Mouse (Mus musculus) myocyte (in vitro differentiated cells): Measurements from ENCODE around the gene Cmas. TPM values are rescaled to one million over a fixed set of nuclear protein-coding genes. Genes with fewer than 3 reads are reported as not detected.

Experiments
- H3K27me3 ChIP-seq: one replicate; pipeline ENCODE4 v1.6.1; 2011; ENCODE audit not compliant: control insufficient read depth, insufficient read depth, insufficient read length
- H3K36me3 ChIP-seq: one replicate; pipeline ENCODE4 v1.6.1; 2011; ENCODE audit not compliant: control insufficient read depth, insufficient read depth
- H3K4me2 ChIP-seq: one replicate; pipeline ENCODE4 v1.6.1; 2011; ENCODE audit warnings: low read depth, control low read depth
- H3K4me3 ChIP-seq: one replicate; pipeline ENCODE4 v1.5.1; 2011; ENCODE audit warnings: mild to moderate bottlenecking, control low read depth, moderate library complexity
- H3K79me2 ChIP-seq: one replicate; pipeline ENCODE4 v1.6.1; 2011; ENCODE audit not compliant: control insufficient read depth, insufficient read depth
- H3ac ChIP-seq: one replicate; pipeline ENCODE4 v1.6.1; 2011; ENCODE audit not compliant: control insufficient read depth, insufficient read length
- CEBPB ChIP-seq: IDR thresholded peaks from 2 replicates; pipeline ENCODE4 v1.6.1; 2011; ENCODE audit warnings: mild to moderate bottlenecking, moderate library complexity; ENCODE audit not compliant: poor library complexity, insufficient read depth, severe bottlenecking
- E2F4 ChIP-seq: IDR thresholded peaks from one replicate; pipeline ENCODE4 v1.6.1; 2011; ENCODE audit warnings: mild to moderate bottlenecking, control low read depth, moderate library complexity; ENCODE audit not compliant: insufficient read depth
- MAX ChIP-seq: IDR thresholded peaks from one replicate; pipeline ENCODE4 v1.6.1; 2011; ENCODE audit warnings: low read depth, mild to moderate bottlenecking, control low read depth
- MYOD1 ChIP-seq, 3 experiments: IDR thresholded peaks; one replicate each; pipeline ENCODE4 v1.6.1; 2011; ENCODE audit warnings: control low read depth in 2 of 3, low read depth in 2 of 3, mild to moderate bottlenecking in 2 of 3, moderate library complexity in 1 of 3; ENCODE audit not compliant: insufficient read length in 2 of 3, control insufficient read depth in 1 of 3
- MYOG ChIP-seq, 3 experiments: IDR thresholded peaks; one replicate each; pipeline ENCODE4 v1.6.1; 2011; ENCODE audit warnings: control low read depth in 2 of 3, low read depth in 2 of 3, mild to moderate bottlenecking in 2 of 3; ENCODE audit not compliant: insufficient read length in 2 of 3, control insufficient read depth in 1 of 3, insufficient read depth in 1 of 3
- POLR2A ChIP-seq: IDR thresholded peaks from one replicate; pipeline ENCODE4 v1.6.1; 2011; ENCODE audit warnings: low read depth, mild to moderate bottlenecking, control low read depth, moderate library complexity; ENCODE audit not compliant: insufficient read length
- POLR2AphosphoS2 ChIP-seq: IDR thresholded peaks from one replicate; pipeline ENCODE4 v1.6.1; 2011; ENCODE audit warnings: low read depth, control low read depth; ENCODE audit not compliant: insufficient read length
- REST ChIP-seq: IDR thresholded peaks from one replicate; pipeline ENCODE4 v1.6.1; 2011; ENCODE audit warnings: mild to moderate bottlenecking, control low read depth, moderate library complexity; ENCODE audit not compliant: insufficient read depth, insufficient read length
- SRF ChIP-seq: IDR thresholded peaks from one replicate; pipeline ENCODE4 v1.6.1; 2011; ENCODE audit warnings: low read depth; ENCODE audit not compliant: control insufficient read depth, insufficient read length
- TCF12 ChIP-seq: IDR thresholded peaks from one replicate; pipeline ENCODE4 v1.6.1; 2011; ENCODE audit warnings: mild to moderate bottlenecking, control low read depth; ENCODE audit not compliant: poor library complexity, insufficient read depth, severe bottlenecking
- TCF3 ChIP-seq: IDR thresholded peaks from one replicate; pipeline ENCODE4 v1.6.1; 2011; ENCODE audit warnings: low read depth, control low read depth; ENCODE audit not compliant: insufficient read length
- USF1 ChIP-seq: IDR thresholded peaks from one replicate; pipeline ENCODE4 v1.6.1; 2011; ENCODE audit warnings: low read depth, mild to moderate bottlenecking, control low read depth, moderate library complexity
- polyA plus RNA-seq: library from polyadenylated mRNA; unstranded; fragments of >200 nt; fragmentation: generic; extraction: Trizol; gene quantifications from one replicate; pipeline ENCODE4 v1.2.1, GENCODE M21; 2012; ENCODE audit warnings: missing spikeins

Cmas gene
- polyA plus RNA-seq, 1 experiment: 27.8 TPM

DNA sequence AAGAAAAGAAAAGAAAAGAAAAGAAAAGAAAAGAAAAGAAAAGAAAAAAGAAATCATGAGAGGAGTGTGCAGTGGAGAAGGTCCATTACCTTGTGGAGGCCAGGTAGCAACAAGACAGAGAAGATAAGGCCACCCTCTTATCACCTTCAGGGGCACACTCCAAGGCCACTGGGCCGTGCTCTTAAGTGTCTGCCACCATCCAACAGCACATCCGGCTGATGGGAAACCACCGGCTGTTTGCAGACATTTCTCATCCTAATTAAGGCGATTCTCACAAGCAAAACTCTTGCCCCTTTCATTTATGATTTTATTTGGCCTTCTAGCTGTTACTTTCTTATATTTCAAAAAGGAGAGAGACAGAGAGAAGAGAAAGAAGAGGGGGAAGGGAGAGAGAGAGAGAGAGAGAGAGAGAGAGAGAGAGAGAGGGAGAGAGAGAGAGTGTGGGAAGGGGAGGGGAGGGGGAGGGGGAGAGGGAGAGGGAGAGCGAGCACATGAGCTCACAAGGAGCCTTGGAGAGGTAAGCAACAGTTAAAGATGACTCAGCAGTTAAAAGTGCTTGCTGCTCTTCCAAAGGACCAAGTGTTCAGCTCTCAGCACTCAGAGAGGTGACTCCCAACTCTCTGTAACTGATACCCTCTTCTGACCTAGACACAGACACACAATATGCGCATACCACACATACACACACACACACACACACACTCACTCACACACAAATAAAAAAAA is 53.0 kb downstream of the Cmas start:
- Histone ChIP-seq H3K4me2 (peak overlapping the region; percentile 24), H3K79me2 (no peaks in the 10 kb centered on the region), H3K4me3 (no peak overlapping the region), H3K27me3 (no peaks in the 10 kb centered on the region), H3K36me3 (no peaks in the 10 kb centered on the region), H3ac (no peak overlapping the region)
- TF ChIP-seq E2F4 (no peak), POLR2A (no peak), REST (no peak), SRF (no peak), TCF12 (no peak), MAX (no peak), USF1 (no peak)

DNA sequence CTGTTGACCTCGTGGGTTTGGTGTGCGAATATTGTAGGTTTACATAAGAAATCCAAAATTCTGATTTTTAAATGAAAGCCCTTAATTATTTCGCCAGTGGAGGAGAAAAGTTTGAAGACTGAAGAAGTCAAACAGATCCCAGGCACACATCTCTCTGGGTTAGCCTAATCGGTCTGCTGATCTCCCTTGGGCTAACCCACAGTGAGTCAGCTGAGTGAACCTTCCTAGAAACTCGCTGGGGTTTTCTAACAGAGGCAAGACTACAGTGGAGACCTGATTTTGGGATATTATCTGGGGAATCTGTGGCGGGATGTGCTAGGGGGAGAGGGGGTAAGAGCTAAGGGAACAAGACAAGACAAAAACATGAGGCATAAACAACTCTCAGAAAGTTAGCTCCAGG is 53.8 kb downstream of the Cmas start:
- H3K4me3 ChIP-seq: no peak overlapping the region
- H3K79me2 ChIP-seq: no peaks in the 10 kb centered on the region
- no peak for TF ChIP-seq E2F4
- TF ChIP-seq POLR2AphosphoS2: no peak
- TF ChIP-seq SRF: no peak
- no peak for TF ChIP-seq MYOD1 (IDR thresholded peaks at IDR 0.05; ENCODE audit: control insufficient read depth in 1 of 3, insufficient read length in 2 of 3, low read depth in 2 of 3)
- no peak for TF ChIP-seq CEBPB
- no peak for TF ChIP-seq MYOG (IDR thresholded peaks at IDR 0.05; ENCODE audit: control insufficient read depth in 1 of 3, insufficient read depth in 1 of 3, insufficient read length in 2 of 3, low read depth in 2 of 3)
- no peak for TF ChIP-seq MAX
- TF ChIP-seq USF1: no peak
- TF ChIP-seq REST: no peak
- TF ChIP-seq TCF3: no peak
- no peak for TF ChIP-seq TCF12
- no peak for TF ChIP-seq POLR2A
- no peak overlapping the region for H3ac ChIP-seq
- no peaks in the 10 kb centered on the region for H3K27me3 ChIP-seq
- H3K36me3 ChIP-seq: no peaks in the 10 kb centered on the region
- peak overlapping the region; percentile 24 for H3K4me2 ChIP-seq

DNA sequence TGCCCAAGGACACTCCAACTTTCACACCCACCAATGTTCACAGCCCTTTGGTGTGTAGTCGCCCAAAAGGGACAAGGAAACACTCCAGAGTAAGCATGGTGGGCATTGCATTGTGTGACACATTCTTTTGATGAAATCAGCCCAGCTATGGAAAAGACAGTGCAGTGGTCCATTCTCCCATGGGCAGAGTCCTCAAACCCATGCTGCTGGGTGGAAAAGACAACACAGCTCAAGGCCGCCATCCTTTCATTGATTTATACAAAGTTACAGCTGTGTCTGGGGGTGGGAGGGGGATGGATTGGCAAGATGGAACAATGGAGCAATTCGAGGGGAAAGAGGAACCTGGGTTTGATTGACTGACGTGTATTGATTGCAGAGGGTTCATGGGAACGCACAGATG is 56.5 kb downstream of the Cmas start:
- H3K4me2 ChIP-seq: no peak overlapping the region
- no peaks in the 10 kb centered on the region for H3K79me2 ChIP-seq
- H3K4me3 ChIP-seq: no peak overlapping the region
- no peak overlapping the region for H3ac ChIP-seq
- no peaks in the 10 kb centered on the region for H3K27me3 ChIP-seq
- TF ChIP-seq MYOG (IDR thresholded peaks at IDR 0.05; ENCODE audit: control insufficient read depth in 1 of 3, insufficient read depth in 1 of 3, insufficient read length in 2 of 3, low read depth in 2 of 3): no peak
- TF ChIP-seq SRF: no peak
- no peak for TF ChIP-seq TCF12
- TF ChIP-seq USF1: no peak
- TF ChIP-seq POLR2AphosphoS2: no peak
- no peak for TF ChIP-seq MAX
- TF ChIP-seq MYOD1 (IDR thresholded peaks at IDR 0.05; ENCODE audit: control insufficient read depth in 1 of 3, insufficient read length in 2 of 3, low read depth in 2 of 3): no peak
- TF ChIP-seq E2F4: no peak
- no peak for TF ChIP-seq CEBPB
- TF ChIP-seq TCF3: no peak
- no peak for TF ChIP-seq REST
- TF ChIP-seq POLR2A: no peak
- H3K36me3 ChIP-seq: no peaks in the 10 kb centered on the region

DNA sequence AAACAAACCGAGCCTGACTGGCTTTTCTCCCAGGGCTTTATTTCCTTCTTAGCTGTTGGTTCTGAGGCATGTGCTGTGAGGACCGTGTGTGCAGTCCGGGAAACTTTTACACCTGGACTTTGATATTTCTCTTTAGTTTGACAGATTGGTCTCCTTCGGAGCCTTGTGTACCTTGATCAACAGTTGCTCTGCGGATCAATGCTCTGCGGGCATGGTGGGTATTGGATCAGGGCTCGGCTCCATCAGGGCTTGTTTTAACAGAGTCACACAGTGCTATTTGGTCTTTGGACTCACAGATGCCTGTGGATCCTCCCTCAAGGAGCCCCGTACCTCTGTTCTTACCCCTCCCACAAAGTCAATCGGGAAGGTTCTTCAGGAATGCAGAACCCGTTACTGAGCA is 57.5 kb downstream of the Cmas start:
- H3K36me3 ChIP-seq: no peaks in the 10 kb centered on the region
- TF ChIP-seq SRF (no peak), TCF12 (no peak), REST (no peak), POLR2AphosphoS2 (no peak), E2F4 (no peak), MAX (no peak), MYOG (IDR thresholded peaks at IDR 0.05; ENCODE audit: control insufficient read depth in 1 of 3, insufficient read depth in 1 of 3, insufficient read length in 2 of 3, low read depth in 2 of 3) (no peak), CEBPB (no peak), POLR2A (no peak), USF1 (no peak), TCF3 (no peak), MYOD1 (IDR thresholded peaks at IDR 0.05; ENCODE audit: control insufficient read depth in 1 of 3, insufficient read length in 2 of 3, low read depth in 2 of 3) (no peak)

More for the DNA sequence above, 57.5 kb downstream of the Cmas start:
- H3K79me2 ChIP-seq: no peaks in the 10 kb centered on the region
- H3K4me3 ChIP-seq: no peak overlapping the region
- peak overlapping the region; percentile 88 for H3K4me2 ChIP-seq
- H3K27me3 ChIP-seq: no peaks in the 10 kb centered on the region
- no peak overlapping the region for H3ac ChIP-seq
